Mouse (Mus musculus) lung, embryonic 16.5 days (tissue): ENCODE data around the gene Pithd1. TPM values are rescaled to one million over a fixed set of nuclear protein-coding genes. Genes with fewer than 3 reads are reported as not detected.
A peak's percentile ranks its signal among the peaks of the same experiment; 100 is the strongest.

Experiments
- ATAC-seq: fragments of 200-750 bp; cut with Nextera tagmentation; 2 replicates; pipeline ENCODE4 v1.8.0; 2017; ENCODE audit warnings: low read depth, mild to moderate bottlenecking, moderate library complexity
- H3K27ac ChIP-seq: fragments of 300-500 bp; sonication (generic); 2 replicates; pipeline ENCODE4 v1.5.1; 2014; ENCODE audit warnings: mild to moderate bottlenecking, control low read depth, low read length
- H3K27me3 ChIP-seq: fragments of 300-500 bp; sonication (generic); 2 replicates; pipeline ENCODE4 v1.6.1; 2014; ENCODE audit warnings: low read depth, low read length, mixed read lengths; ENCODE audit not compliant: control insufficient read depth, insufficient read depth
- H3K36me3 ChIP-seq: fragments of 300-500 bp; sonication (generic); 2 replicates; pipeline ENCODE4 v1.6.1; 2014; ENCODE audit warnings: low read length; ENCODE audit not compliant: control insufficient read depth, insufficient read depth
- H3K4me1 ChIP-seq: fragments of 300-500 bp; sonication (generic); replicated peaks from 2 replicates; pipeline ENCODE4 v1.6.1; 2014; ENCODE audit warnings: low read length, mixed read lengths; ENCODE audit not compliant: control insufficient read depth, insufficient read depth
- H3K4me2 ChIP-seq: fragments of 300-500 bp; sonication (generic); 2 replicates; pipeline ENCODE4 v1.6.1; 2014; ENCODE audit warnings: low read depth, low read length, control low read depth
- H3K4me3 ChIP-seq: fragments of 300-500 bp; sonication (generic); 2 replicates; pipeline ENCODE4 v1.5.1; 2014; ENCODE audit warnings: mild to moderate bottlenecking, low read length, control low read depth
- H3K9ac ChIP-seq: fragments of 300-500 bp; sonication (generic); 2 replicates; pipeline ENCODE4 v1.6.1; 2014; ENCODE audit warnings: low read length, control low read depth
- H3K9me3 ChIP-seq: fragments of 300-500 bp; sonication (generic); 2 replicates; pipeline ENCODE4 v1.6.1; 2016; ENCODE audit warnings: low read length; ENCODE audit not compliant: control insufficient read depth
- WGBS: fragments of 180-500 bp; shearing (Covaris S2); extraction: QIAGEN DNeasy Blood & Tissue Kit; methylation state at CpG from one replicate; pipeline ENCODE4 v1.1.7; 2014; 5-methylcytosine and 5-hydroxymethylcytosine counted together
- polyA plus RNA-seq: library from polyadenylated mRNA; unstranded; fragments of >200 nt; fragmentation: Nextera tagmentation; extraction: Ambion mirVana; gene quantifications from 2 replicates; pipeline ENCODE4 v1.2.1, GENCODE M21; 2015

Pithd1 gene
- polyA plus RNA-seq, 1 experiment from 2014 or later = 49.3 TPM

DNA sequence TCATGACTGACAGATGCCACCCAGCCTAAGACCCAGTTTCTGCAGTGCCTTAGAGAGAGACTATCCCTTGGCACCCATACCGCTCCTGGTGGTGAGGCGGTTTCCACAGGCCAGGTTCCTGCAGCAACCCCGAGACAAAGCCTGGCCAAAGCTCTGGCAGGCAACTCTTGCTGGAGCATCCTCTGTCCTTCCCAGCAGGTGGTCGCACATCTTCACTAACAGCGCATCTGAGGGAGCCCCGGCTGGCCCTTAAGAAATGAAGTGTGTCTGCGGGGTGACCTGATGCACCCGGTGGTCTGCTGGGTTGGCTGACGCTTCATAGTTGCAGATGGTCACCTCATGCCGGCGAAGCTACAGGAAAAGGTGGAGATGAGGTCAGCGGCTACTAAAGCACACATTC is 10.9 kb downstream of the Pithd1 start:
- peaks cover 13% of the 10 kb centered on the region for H3K4me1 ChIP-seq
- H3K27ac ChIP-seq = no peak overlapping the region
- H3K27me3 ChIP-seq = no peaks in the 10 kb centered on the region
- H3K4me2 ChIP-seq = no peak overlapping the region
- peaks cover 23% of the 10 kb centered on the region for H3K36me3 ChIP-seq
- H3K9ac ChIP-seq = no peak overlapping the region
- 91% methylated on average over 12 of the region's 12 CpGs for WGBS
- no peak for ATAC-seq
- no peak overlapping the region for H3K4me3 ChIP-seq
- H3K9me3 ChIP-seq = no peaks in the 10 kb centered on the region

GRCm38 (mm10) chr4:135972911-135973811 is 13.9 kb downstream of the Pithd1 start:
- Histone ChIP-seq H3K9me3 (no peaks in the 10 kb centered on the region), H3K4me3 (peak overlapping the region; percentile 99), H3K36me3 (peaks cover 30% of the 10 kb centered on the region), H3K27me3 (no peaks in the 10 kb centered on the region), H3K4me1 (peaks cover 13% of the 10 kb centered on the region), H3K4me2 (peak overlapping the region; percentile 97), H3K27ac (peak overlapping the region; percentile 50), H3K9ac (peak overlapping the region; percentile 98)
- 53% methylated on average over 13 of the region's 13 CpGs for WGBS
- no peak for ATAC-seq

GRCm38 (mm10) chr4:135972556-135972906 is 14.5 kb downstream of the Pithd1 start, which contains the start of gene Lypla2:
TSS of gene Lypla2 (minus strand) at chr4:135972626.
- peaks cover 13% of the 10 kb centered on the region for H3K4me1 ChIP-seq
- peak within 1 kb of the TSS; percentile 99 for H3K4me3 ChIP-seq
- peak within 1 kb of the TSS; percentile 98 for H3K9ac ChIP-seq
- H3K27ac ChIP-seq = peak within 1 kb of the TSS; percentile 50
- peaks cover 31% of the 10 kb centered on the region for H3K36me3 ChIP-seq
- H3K4me2 ChIP-seq = peak within 1 kb of the TSS; percentile 97
- no peaks in the 10 kb centered on the region for H3K27me3 ChIP-seq
- H3K9me3 ChIP-seq = no peaks in the 10 kb centered on the region
- WGBS = under 1% methylated on average over 19 of the region's 19 CpGs
- peak; percentile 91 for ATAC-seq

DNA sequence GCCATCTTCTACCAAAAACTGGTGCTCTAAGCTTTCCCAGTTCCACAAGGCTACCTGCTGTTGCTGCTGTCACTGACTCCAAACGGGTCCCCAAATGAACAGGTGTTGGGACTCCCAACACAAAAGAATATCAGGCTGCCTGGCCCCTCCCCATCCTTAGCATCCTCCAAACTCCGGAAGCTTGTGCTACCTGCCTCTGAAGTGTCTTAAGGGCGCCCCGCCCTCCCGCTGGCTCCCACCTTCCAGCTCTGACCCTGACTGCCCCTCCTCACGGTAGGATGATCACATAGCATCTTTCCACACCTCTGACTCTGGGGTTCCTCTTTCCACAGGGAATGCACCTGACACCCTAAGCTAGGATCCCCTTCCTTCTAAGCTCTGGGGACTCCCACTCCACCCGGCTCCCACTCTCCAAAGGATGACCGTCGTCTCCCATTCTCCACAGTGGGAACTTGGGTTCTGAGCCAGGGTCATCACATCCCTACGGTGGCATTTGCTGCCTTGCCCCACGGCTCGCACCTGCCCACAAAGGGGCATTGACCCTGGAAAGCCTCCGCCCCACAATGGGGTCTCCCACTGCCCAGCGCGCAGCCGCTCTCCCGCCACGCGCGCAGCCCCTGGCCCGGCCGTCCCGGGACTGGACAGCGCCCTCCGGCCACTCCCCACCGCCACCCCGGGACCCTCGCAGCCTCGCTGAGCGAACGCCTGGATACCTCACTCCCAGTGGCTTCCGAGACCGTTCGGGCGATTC is 15.1 kb downstream of the Pithd1 start:
- Histone ChIP-seq H3K4me2 (peak overlapping the region; percentile 97), H3K4me1 (peaks cover 13% of the 10 kb centered on the region), H3K27ac (peak overlapping the region; percentile 47), H3K9me3 (no peaks in the 10 kb centered on the region), H3K9ac (peak overlapping the region; percentile 98), H3K27me3 (no peaks in the 10 kb centered on the region), H3K36me3 (peaks cover 32% of the 10 kb centered on the region), H3K4me3 (peak overlapping the region; percentile 99)
- peak; percentile 27 for ATAC-seq
- under 1% methylated on average over 35 of the region's 35 CpGs for WGBS

DNA sequence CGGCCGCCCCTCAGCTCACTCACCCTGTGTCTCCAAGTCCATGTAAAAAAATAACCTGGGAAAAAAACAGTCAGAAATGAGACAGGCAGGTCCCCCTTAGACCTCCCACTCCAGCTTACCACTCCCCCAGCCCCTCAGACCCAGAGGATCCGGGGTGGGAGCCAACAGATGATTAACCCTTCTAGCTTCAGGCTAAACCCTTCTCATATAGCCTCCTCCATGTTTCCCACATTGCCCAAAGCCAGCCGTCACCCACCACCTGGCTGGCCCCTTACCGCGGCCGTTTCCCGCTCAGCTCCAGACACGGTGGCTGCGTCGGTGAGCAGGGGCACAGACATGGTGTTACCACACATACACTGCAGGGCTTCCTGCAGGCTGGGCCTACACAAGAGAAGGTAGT is 16.5 kb downstream of the Pithd1 start:
- Histone ChIP-seq H3K4me3 (no peak overlapping the region), H3K9me3 (no peaks in the 10 kb centered on the region), H3K27me3 (no peaks in the 10 kb centered on the region), H3K4me1 (peaks cover 13% of the 10 kb centered on the region), H3K9ac (no peak overlapping the region), H3K27ac (no peak overlapping the region), H3K4me2 (no peak overlapping the region), H3K36me3 (peaks cover 19% of the 10 kb centered on the region)
- 83% methylated on average over 11 of the region's 11 CpGs for WGBS
- no peak for ATAC-seq

DNA sequence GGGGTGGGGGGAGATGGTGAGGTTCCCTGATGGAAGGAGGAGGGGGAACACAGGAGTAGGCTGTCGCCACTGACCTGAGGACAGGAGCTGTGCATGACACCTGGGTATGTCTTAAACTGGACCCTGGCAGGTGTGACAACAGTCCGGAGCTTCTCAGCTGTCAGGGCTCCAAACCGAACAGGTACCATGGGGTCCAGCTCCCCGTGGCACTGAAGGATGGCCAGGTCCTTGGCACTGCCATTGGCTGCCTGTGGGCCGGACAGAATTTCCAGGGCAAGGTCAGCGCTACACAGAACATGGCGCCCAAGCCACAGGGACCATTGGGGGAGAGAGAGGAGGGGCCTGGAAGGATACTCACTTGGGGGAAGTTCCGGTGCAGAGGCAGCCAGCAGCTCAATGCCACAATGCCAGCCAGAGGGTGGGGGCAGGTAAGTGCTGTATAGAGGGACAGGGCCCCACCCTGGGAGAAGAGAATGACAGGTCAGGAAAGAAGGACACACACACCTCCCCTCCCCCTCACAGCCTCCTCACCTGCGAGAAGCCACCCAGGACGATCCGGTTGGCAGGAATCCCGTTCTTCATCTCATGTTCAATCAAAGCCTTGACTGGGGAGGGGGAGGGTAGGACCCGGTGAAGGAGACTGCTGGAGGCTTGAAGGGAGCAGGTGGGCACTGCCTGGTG is 17.9 kb downstream of the Pithd1 start:
- 83% methylated on average over 13 of the region's 13 CpGs for WGBS

GRCm38 (mm10) chr4:135968271-135968869 is 18.7 kb downstream of the Pithd1 start:
- WGBS = 59% methylated on average over 19 of the region's 19 CpGs

More for the DNA sequence above, 17.9 kb downstream of the Pithd1 start:
- Histone ChIP-seq H3K36me3 (peaks cover 16% of the 10 kb centered on the region), H3K4me3 (no peak overlapping the region), H3K9me3 (no peaks in the 10 kb centered on the region), H3K9ac (no peak overlapping the region), H3K4me1 (peaks cover 21% of the 10 kb centered on the region), H3K27me3 (no peaks in the 10 kb centered on the region), H3K4me2 (no peak overlapping the region), H3K27ac (no peak overlapping the region)
- no peak for ATAC-seq

GRCm38 (mm10) chr4:135967086-135967760 is 19.8 kb downstream of the Pithd1 start:
- Histone ChIP-seq H3K4me2 (no peak overlapping the region), H3K4me1 (peaks cover 19% of the 10 kb centered on the region), H3K4me3 (no peak overlapping the region), H3K9me3 (no peaks in the 10 kb centered on the region), H3K27me3 (no peaks in the 10 kb centered on the region), H3K27ac (no peak overlapping the region), H3K9ac (no peak overlapping the region), H3K36me3 (peaks cover 16% of the 10 kb centered on the region)
- WGBS = 82% methylated on average over 18 of the region's 18 CpGs
- ATAC-seq = no peak

More at GRCm38 (mm10) chr4:135968271-135968869, 18.7 kb downstream of the Pithd1 start:
- Histone ChIP-seq H3K27me3 (no peaks in the 10 kb centered on the region), H3K4me3 (no peak overlapping the region), H3K4me1 (peaks cover 21% of the 10 kb centered on the region), H3K27ac (no peak overlapping the region), H3K9me3 (no peaks in the 10 kb centered on the region), H3K4me2 (no peak overlapping the region), H3K9ac (no peak overlapping the region), H3K36me3 (peaks cover 16% of the 10 kb centered on the region)
- no peak for ATAC-seq
